Mouse (Mus musculus): ENCODE results near the gene Skap2. TPM values are rescaled to one million over a fixed set of nuclear protein-coding genes. Genes with fewer than 3 reads are reported as not detected.

Skap2 gene
- total RNA-seq, 2 experiments from 2014 or later = 1.9 to 4.0 TPM

DNA sequence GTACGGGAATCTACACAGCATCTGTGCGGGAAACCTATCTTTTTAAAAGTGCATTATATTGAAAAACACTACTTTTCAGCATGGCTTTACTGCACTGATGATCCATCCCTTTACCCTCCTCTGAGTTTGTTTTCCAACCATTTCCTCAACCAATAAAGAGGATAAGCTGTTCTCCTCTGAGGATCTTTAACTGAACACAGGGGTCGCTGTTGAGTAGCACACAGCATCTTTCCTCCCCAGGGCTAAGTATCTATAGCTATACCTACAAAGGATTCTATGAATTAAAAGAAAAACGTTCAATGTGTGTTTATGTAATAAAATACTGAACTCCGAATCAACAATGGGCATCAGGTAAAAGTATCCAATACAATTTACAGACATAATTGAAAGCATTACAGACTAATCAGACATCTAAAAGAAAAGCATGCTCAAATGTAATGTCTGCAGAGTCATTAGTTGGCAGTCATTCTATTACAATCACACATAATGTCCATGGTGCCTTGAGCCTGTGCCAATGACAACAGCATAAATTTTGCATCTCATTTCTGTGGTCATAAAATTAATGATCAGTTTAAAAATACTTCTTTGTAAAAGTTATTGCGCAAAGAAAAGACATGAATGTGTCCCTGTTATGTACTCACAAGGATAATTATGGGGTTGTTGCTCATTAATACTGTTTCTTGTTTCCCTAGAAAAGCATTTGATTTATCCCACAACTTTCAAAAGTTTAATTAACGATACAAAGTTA, 13.8 kb downstream of the Skap2 start:
- DNase-seq = no peak
- Histone ChIP-seq H3K27ac (no peak overlapping the region), H3K4me3 (no peak overlapping the region)
- peak; percentile 60 for TF ChIP-seq CTCF (IDR thresholded peaks at IDR 0.05)
- intact Hi-C loops (cut with DNase I) = loop anchor here (5.0 kb wide), 1 partner anchor 126 kb away; no protein-coding TSS in a partner anchor

DNA sequence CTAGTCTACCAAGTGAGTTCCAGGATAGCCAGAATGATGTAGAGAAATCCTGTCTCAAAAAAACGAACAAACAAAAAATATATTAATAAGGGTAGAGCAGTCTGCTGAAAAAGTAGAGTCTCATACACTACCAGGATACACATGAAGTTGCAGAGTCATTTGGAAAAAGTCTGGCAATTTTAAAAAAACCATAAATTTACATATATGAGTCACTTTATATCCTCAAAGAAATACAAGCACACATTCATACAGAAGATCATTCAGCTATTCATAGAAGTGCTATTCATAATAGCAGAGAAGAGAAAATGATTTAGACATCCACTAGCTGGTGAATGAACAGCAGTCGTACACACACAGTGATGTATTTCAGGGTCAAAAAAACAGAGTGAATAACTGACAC, 24.4 kb downstream of the Skap2 start:
- Histone ChIP-seq H3K4me3 (no peak overlapping the region), H3K27ac (no peak overlapping the region)
- no peak for DNase-seq
- intact Hi-C loops (cut with DNase I) = no loop called here
- no peak for TF ChIP-seq CTCF (IDR thresholded peaks at IDR 0.05)

DNA sequence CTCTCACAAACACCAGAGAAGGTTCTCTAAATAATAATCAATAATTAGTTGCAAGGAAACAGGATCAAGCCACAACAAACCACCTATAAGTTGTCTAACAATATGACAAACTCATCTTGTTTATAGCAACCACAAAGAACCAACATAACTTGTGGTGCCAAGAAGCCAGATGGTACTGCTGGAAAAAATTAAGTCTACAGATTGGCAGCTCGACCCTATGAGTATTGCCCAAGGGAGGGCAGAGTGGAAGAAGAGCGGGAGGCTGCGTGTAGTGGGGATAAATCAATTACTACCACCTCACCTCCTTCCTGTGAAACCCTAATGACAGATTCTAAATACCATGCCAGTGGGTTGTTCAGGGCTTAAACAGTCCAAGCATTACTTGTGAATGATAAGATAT, 34.7 kb downstream of the Skap2 start:
- intact Hi-C loops (cut with DNase I) = no loop called here
- Histone ChIP-seq H3K27ac (no peak overlapping the region), H3K4me3 (no peak overlapping the region)
- TF ChIP-seq CTCF (IDR thresholded peaks at IDR 0.05) = no peak
- DNase-seq = no peak

DNA sequence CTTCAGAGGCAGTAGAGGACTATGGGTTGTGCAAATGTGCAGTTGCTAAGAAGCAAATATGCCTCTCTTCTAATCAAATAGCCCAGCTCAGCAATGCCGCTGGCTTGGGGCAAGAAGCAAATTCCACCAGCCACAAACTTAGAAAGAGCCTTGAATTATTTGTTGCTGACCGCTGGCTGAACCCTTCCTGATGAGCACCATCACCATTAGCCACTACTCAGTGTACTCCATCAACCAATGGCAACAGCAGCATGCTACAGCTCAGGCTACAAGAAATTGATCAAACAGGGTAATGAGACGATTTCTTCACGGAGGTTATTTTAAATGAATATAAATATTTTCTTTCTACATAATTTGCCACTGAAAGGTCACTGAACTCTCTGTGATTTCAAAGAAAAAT, 36.6 kb downstream of the Skap2 start:
- intact Hi-C loops (cut with DNase I) = no loop called here
- no peak for DNase-seq
- Histone ChIP-seq H3K27ac (no peak overlapping the region), H3K4me3 (no peak overlapping the region)
- TF ChIP-seq CTCF (IDR thresholded peaks at IDR 0.05) = no peak

DNA sequence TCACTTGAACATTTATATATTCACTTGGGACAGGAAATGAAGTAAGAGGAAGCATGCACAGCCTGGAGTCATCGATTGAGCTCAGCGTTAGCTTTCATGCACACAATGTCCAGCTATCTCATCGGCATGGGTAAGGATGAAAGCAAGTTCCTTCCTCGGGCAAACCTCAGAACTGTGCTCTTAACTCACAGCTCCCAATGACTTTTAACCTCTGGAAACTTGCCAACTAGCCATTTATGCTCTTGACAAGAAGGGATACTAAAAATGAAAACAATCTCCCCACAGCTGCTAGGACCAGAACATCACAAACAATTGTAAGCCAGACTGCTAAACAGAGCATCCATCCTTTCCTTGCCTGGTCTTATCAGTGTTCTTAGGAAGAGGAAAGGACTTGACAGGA, 53.4 kb downstream of the Skap2 start:
- intact Hi-C loops (cut with DNase I) = no loop called here
- H3K27ac ChIP-seq = no peak overlapping the region
- DNase-seq = no peak

DNA sequence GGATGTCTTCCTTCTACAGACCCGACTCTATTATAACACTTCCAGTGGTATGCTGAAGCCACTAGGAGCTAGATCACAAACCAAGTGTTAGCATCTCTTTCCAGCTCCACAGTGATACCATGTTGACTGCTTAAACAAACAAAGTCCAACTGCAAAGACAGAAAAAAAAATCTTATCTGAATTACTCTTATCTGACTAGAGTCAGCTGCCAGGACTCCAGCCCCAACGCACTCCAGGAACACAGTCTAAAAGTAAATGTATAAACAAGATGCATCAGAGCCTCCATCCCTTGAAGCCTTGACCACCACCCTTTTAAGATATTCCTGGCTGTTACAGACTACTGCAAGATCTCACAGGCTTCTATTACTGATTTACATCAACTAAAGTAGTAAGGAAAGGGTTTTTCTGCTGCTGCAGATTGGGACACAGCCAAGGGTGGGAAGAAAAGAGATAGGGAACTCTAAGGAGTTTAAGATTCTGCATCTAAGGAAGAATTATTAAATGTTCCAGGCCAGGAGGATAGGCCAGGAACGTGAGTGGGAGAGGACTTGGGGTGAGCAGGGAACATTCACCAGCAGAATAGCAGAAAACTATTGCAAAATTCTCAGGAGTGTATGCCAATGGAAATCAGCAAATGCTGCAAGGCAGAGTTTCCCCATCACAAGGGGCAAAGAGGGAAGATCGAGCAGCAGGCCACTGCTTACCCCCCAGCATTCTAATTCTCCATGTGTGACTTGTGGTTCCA, 56.1 kb downstream of the Skap2 start:
- no peak for DNase-seq
- TF ChIP-seq CTCF (IDR thresholded peaks at IDR 0.05) = no peak
- H3K27ac ChIP-seq = no peak overlapping the region
- no peak overlapping the region for H3K4me3 ChIP-seq
- intact Hi-C loops (cut with DNase I) = no loop called here

More for the DNA sequence above, 53.4 kb downstream of the Skap2 start:
- no peak overlapping the region for H3K4me3 ChIP-seq
- no peak for TF ChIP-seq CTCF (IDR thresholded peaks at IDR 0.05)

DNA sequence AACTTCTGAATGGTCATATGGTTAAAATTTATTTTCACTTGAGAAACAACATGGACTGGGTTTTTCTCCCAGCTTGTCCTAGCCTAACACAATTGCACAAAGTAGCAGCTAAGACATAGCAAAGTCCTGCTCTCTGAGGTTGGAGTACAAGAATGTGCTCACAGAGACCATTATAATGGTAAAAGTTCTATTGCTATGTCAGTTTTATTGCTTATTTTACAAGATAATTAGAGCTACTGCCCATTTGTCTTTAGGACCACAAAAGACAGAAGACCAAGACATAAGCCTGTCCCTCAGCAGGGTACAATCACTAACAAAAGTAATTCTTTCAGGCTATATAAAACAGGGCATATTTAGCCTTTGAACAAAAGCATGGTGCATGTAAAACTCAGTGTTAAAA, 64.7 kb downstream of the Skap2 start:
- TF ChIP-seq CTCF (IDR thresholded peaks at IDR 0.05) = no peak
- no peak overlapping the region for H3K4me3 ChIP-seq
- no peak overlapping the region for H3K27ac ChIP-seq
- intact Hi-C loops (cut with DNase I) = no loop called here
- DNase-seq = no peak

DNA sequence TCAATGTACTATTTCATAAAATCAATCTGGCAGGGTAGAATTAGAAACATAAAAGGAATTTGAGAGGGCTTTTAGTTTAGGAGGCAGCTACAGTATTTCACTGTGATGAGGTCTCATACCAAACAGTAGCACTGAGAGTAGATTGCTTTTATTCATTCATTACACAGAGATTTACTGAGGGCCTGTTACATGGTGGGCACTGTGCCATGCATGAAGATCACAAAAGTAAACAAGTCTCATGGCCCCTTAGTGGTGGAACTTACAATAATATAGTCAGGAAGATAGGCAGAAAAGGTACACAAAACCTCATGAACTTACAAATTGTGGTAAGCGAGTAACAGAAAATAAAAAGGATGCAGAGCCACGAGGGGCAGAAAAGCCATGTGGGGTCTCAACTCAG, 67.4 kb downstream of the Skap2 start:
- DNase-seq = no peak
- H3K27ac ChIP-seq = no peak overlapping the region
- no peak for TF ChIP-seq CTCF (IDR thresholded peaks at IDR 0.05)
- intact Hi-C loops (cut with DNase I) = no loop called here
- H3K4me3 ChIP-seq = no peak overlapping the region

DNA sequence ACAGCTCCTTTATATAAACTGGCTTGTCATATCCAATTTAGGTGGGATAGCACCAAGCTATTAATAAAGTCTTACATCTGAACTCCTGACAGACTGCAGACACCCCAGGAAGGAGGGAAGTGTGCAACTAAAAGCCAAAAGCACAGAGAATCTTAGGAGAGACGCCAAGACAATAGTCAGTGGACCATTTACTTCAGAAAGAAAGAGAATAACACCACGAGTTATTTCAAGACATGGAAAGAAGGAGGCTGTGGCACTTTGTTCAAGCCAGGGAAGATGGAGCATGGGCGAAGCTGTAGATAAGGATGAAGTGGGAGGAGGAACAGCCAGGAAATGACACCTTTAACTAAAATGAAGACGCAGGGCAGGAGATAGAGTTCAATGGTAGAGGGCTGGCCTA, 78.4 kb downstream of the Skap2 start:
- no peak for DNase-seq
- intact Hi-C loops (cut with DNase I) = no loop called here
- no peak for TF ChIP-seq CTCF (IDR thresholded peaks at IDR 0.05)
- Histone ChIP-seq H3K4me3 (no peak overlapping the region), H3K27ac (no peak overlapping the region)

DNA sequence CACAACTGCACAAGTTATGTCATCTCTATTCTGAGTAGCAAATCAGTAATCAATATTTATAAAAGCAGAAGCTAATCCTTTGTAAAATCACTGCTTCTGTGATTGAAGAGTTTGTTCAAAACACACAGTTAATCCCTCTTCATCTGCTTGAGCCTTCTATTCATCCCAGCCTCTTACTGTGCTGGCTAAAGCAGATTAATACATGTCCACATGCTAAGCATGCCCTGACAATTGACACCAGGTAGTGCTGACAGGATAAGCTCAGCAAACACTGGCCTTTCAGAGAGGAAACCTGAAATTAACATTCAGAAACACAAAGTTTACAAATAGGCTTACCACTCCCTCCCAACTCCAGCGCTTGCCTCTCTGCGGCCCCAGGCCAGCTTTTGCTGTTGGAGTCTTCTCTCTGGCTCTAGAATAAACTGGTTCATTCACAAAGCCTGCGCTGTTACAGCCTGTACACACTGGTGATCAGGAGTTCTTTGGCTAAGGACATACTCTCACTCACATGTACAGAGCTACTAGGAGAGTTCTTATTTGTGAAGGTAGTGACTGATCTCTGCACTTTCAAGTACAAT, 79.2 kb downstream of the Skap2 start:
- TF ChIP-seq CTCF (IDR thresholded peaks at IDR 0.05) = no peak
- no peak for DNase-seq
- Histone ChIP-seq H3K4me3 (no peak overlapping the region), H3K27ac (no peak overlapping the region)
- intact Hi-C loops (cut with DNase I) = no loop called here

DNA sequence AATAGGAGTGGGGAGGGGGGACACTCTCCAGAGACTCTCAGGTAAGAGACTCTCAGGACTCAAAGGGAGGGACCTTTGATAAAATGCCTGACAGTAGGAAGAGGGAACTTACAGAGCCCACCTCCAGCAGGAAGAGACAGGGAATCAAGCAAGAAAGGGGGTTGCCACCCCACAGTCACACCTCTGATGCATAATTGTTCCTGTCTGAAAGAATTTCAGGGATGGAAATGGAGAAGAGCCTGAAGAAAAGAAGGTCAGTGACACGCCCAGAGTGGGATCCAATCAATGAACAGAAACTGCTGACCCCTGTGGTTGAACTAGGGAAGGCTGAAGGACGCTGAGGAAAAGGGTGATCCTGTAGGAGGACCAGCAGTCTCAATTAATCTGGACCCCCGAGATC, 85.2 kb downstream of the Skap2 start:
- intact Hi-C loops (cut with DNase I) = no loop called here
- DNase-seq = no peak
- Histone ChIP-seq H3K4me3 (no peak overlapping the region), H3K27ac (no peak overlapping the region)
- no peak for TF ChIP-seq CTCF (IDR thresholded peaks at IDR 0.05)

DNA sequence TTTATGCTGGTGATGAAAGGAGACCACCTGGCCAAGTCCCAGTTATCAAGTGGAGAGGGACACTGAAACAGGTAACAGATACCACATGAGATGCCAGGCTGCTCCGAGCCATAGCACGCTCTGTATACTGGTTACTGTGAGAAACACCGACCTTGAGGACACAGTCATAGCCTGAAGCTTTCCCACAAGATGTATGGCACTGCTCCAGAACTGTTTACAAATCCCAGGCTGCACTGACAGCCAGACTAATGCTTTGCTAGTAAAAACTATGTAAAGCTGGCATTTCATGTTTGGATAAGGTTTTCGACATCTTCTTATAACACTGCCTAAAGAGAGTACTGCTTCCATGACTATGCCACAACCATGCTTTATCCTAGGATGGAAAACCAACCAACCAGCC, 90.5 kb downstream of the Skap2 start:
- no peak for TF ChIP-seq CTCF (IDR thresholded peaks at IDR 0.05)
- intact Hi-C loops (cut with DNase I) = no loop called here
- Histone ChIP-seq H3K27ac (no peak overlapping the region), H3K4me3 (no peak overlapping the region)
- DNase-seq = no peak

DNA sequence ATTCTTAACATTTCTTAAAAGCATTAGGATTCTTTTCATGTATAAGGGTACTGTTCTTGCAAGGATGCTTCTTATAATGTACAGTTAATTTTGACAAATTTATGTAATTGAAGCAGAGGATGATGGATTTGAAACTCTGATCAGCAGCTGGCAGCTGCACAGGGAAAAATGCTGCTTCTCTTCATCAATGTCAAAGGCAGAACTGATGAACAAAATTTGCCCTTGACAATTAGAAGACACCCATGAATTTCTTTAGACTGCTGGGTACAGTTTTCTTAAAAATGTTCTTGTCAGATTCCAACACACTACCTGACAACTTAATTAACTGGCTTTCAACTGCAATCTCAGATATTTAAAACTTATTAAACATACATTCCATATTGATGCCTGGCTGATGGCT, 103.9 kb downstream of the Skap2 start:
- no peak overlapping the region for H3K4me3 ChIP-seq
- DNase-seq = no peak
- TF ChIP-seq CTCF (IDR thresholded peaks at IDR 0.05) = no peak
- H3K27ac ChIP-seq = no peak overlapping the region
- intact Hi-C loops (cut with DNase I) = no loop called here

All from gastrocnemius, adult 2 months (tissue).